Mouse (Mus musculus): ENCODE data around the gene Emg1. TPM values are rescaled to one million over a fixed set of nuclear protein-coding genes. Genes with fewer than 3 reads are reported as not detected.
"Not testable (repeated sequence)": the region's sequence is repeated elsewhere in the genome, so short reads cannot be mapped to it uniquely, and the experiment has no call there.

The Emg1 gene
- polyA plus RNA-seq, 1 experiment from 2014 or later: 96.6 TPM

DNA sequence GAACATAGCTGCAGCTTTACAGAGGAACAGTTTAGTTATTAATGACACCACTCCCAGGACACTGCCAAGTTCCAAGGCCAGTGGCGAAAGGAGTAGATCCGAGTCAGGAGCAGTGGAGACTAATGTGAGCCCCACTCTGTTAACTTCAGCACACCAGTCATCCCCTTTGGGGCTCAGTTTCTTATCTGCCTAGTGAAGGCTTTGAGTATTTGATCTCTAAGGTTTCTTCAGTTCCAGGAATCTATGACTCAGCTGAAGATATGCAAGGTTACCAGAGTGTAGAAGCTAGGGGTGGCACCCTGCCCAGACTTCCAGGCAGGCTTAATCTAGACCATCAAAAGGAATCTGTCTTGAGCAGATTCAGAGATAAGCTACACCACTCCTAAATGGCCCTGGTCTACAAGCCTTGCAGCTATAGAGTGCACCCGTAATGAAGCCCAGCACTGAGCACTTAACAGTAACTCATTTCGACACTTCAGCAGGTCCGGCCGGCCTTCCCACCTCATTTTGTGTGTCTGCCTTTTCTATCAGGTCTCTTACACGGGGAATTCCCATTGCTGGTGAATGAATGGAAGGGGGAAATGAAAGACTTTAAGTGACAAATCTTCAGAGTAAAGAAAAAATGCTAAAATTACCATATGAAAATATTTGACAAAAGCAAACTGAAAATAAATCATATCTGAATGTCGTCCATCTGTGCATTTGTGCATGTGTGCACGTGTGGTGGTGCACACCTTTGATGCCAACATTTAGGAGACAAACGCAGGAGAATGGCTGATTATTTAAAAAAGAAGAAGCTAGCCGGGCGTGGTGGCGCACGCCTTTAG is 28.2 kb downstream of the Emg1 start:
- Histone ChIP-seq H3K4me3 (ENCODE audit: low read depth, low read length) (no peak overlapping the region), H3K4me2 (replicated peaks; ENCODE audit: low read depth) (peak overlapping the region; percentile 3; the same call in 1 of the 2 replicates), H3K27ac (ENCODE audit: low read depth, low read length) (peak overlapping the region; percentile 60), H3K36me3 (ENCODE audit: control insufficient read depth, insufficient read depth) (no peaks in the 10 kb centered on the region; the same call in 1 of the 2 replicates), H3K9ac (ENCODE audit: low read depth, low read length) (no peak overlapping the region), H3K9me3 (ENCODE audit: control insufficient read depth) (no peaks in the 10 kb centered on the region), H3K4me1 (replicated peaks; ENCODE audit: control insufficient read depth, insufficient read depth, low read length) (peaks cover 6% of the 10 kb centered on the region; the same call in 1 of the 2 replicates), H3K27me3 (replicated peaks; ENCODE audit: control insufficient read depth, insufficient read depth, low read length) (no peaks in the 10 kb centered on the region)
- no peak for TF ChIP-seq CTCF (IDR thresholded peaks at IDR 0.05; ENCODE audit: low read depth)
- ATAC-seq: peak; percentile 49
- WGBS: 60% methylated on average over 14 of the region's 14 CpGs

DNA sequence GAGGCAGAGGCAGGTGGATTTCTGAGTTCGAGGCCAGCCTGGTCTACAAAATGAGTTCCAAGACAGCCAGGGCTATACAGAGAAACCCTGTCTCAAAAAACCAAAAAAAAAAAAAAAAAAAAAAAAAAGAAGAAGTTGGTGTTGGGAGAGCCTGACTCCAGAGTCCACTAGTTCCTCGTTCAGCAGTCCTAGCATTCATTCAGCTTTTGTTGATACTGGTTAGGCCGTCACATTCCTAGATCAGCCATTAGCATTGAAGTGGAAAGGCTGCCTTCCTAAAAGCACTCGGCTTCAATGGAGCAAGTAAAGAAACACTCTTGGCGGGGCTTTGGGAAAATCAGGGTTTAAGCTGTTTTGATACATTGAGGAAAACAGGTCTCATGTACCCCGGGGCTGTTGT is 29.7 kb downstream of the Emg1 start:
- not testable (repeated sequence) for H3K9ac ChIP-seq (ENCODE audit: low read depth, low read length); H3K4me2 ChIP-seq (replicated peaks; ENCODE audit: low read depth); H3K27me3 ChIP-seq (replicated peaks; ENCODE audit: control insufficient read depth, insufficient read depth, low read length); ATAC-seq; H3K4me3 ChIP-seq (ENCODE audit: low read depth, low read length); H3K4me1 ChIP-seq (replicated peaks; ENCODE audit: control insufficient read depth, insufficient read depth, low read length); H3K27ac ChIP-seq (ENCODE audit: low read depth, low read length); H3K9me3 ChIP-seq (ENCODE audit: control insufficient read depth); H3K36me3 ChIP-seq (ENCODE audit: control insufficient read depth, insufficient read depth)
- 63% methylated on average over 6 of the region's 6 CpGs for WGBS

DNA sequence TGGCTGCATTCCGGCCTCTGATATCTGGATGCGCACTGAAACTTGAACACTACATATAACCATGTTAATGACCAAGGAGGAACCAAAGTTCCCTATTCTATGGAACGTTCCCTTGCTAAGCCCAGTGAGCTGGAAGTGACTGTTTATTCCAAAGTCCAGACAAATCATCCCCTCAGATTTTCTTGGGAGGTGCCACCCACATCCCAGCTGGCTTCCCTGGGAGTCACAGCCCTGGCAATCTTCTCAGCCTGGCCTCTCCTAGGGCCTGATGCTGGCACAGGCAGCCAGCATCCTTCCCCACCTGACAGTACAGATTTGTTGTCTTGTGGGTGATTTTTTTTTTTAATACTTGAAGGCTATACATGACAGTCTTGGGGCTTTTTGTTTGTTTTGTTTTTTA is 32.5 kb downstream of the Emg1 start:
- Histone ChIP-seq H3K4me2 (replicated peaks; ENCODE audit: low read depth) (peak overlapping the region; percentile 13; the same call in 1 of the 2 replicates), H3K9ac (ENCODE audit: low read depth, low read length) (no peak overlapping the region), H3K36me3 (ENCODE audit: control insufficient read depth, insufficient read depth) (peaks cover 4% of the 10 kb centered on the region; the same call in 1 of the 2 replicates), H3K4me1 (replicated peaks; ENCODE audit: control insufficient read depth, insufficient read depth, low read length) (peaks cover 6% of the 10 kb centered on the region; the same call in 1 of the 2 replicates), H3K27ac (ENCODE audit: low read depth, low read length) (peak overlapping the region; percentile 75), H3K9me3 (ENCODE audit: control insufficient read depth) (no peaks in the 10 kb centered on the region), H3K4me3 (ENCODE audit: low read depth, low read length) (no peak overlapping the region), H3K27me3 (replicated peaks; ENCODE audit: control insufficient read depth, insufficient read depth, low read length) (no peaks in the 10 kb centered on the region)
- ATAC-seq: peak; percentile 63
- WGBS: 49% methylated on average over 3 of the region's 3 CpGs
- no peak for TF ChIP-seq CTCF (IDR thresholded peaks at IDR 0.05; ENCODE audit: low read depth)

DNA sequence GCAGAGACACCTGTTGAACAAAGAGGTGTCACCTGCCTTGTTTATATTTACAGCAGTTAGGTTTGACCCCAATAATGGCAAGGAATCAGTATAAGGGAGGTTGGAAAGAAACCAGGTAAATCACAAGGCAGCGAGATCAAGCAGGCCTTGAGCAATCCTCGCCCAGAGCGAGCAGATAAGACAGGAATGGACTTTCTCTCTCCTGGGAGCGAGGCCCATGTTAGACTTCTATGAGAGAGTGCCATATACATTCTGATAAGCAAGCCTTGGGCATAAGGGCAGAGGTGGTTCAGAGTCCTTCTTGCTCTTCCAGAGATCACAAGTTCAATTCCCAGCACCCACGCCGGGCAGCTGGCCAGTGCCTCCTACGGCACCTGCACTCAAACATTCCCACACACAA is 33.2 kb downstream of the Emg1 start:
- Histone ChIP-seq H3K4me2 (replicated peaks; ENCODE audit: low read depth) (0 out of 2 replicates have a peak overlapping the region, but pooled peaks have one; percentile 13), H3K27me3 (replicated peaks; ENCODE audit: control insufficient read depth, insufficient read depth, low read length) (no peaks in the 10 kb centered on the region), H3K4me1 (replicated peaks; ENCODE audit: control insufficient read depth, insufficient read depth, low read length) (peaks cover 6% of the 10 kb centered on the region; the same call in 1 of the 2 replicates), H3K9ac (ENCODE audit: low read depth, low read length) (0 out of 2 replicates have a peak overlapping the region, but pooled peaks have one; percentile 4), H3K36me3 (ENCODE audit: control insufficient read depth, insufficient read depth) (peaks cover 10% of the 10 kb centered on the region; the same call in 1 of the 2 replicates), H3K27ac (ENCODE audit: low read depth, low read length) (peak overlapping the region; percentile 75), H3K4me3 (ENCODE audit: low read depth, low read length) (no peak overlapping the region), H3K9me3 (ENCODE audit: control insufficient read depth) (no peaks in the 10 kb centered on the region)
- TF ChIP-seq CTCF (IDR thresholded peaks at IDR 0.05; ENCODE audit: low read depth): no peak
- ATAC-seq: peak; percentile 86
- WGBS: 52% methylated on average over 7 of the region's 7 CpGs

DNA sequence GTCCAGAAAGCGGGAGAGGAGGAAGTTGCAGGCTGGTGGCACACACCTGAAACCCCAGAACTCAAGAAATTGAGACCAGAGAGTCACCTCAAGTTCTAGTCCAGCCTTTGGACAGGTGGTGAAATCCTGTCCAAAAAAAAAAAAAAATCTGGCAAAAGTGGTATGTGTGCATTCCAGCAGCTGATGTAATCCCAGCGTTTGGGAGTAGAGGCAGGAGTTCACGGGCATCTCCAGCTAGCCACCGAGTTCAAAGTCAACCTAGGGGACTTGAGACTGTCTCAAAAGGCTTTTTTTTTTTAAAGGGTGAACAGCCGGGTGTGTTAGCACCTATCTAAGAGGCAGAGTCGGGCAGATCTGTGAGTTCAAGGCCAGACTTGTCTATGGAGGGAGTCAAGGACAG is 35.8 kb downstream of the Emg1 start:
- H3K9ac ChIP-seq (ENCODE audit: low read depth, low read length): no peak overlapping the region
- peaks cover 6% of the 10 kb centered on the region; the same call in 1 of the 2 replicates for H3K4me1 ChIP-seq (replicated peaks; ENCODE audit: control insufficient read depth, insufficient read depth, low read length)
- H3K4me3 ChIP-seq (ENCODE audit: low read depth, low read length): no peak overlapping the region
- no peak overlapping the region for H3K4me2 ChIP-seq (replicated peaks; ENCODE audit: low read depth)
- 50% methylated on average over 6 of the region's 6 CpGs for WGBS
- H3K27ac ChIP-seq (ENCODE audit: low read depth, low read length): peak overlapping the region; percentile 35; the same call in 1 of the 2 replicates
- peaks cover 10% of the 10 kb centered on the region; the same call in 1 of the 2 replicates for H3K36me3 ChIP-seq (ENCODE audit: control insufficient read depth, insufficient read depth)
- no peak for ATAC-seq
- no peaks in the 10 kb centered on the region for H3K27me3 ChIP-seq (replicated peaks; ENCODE audit: control insufficient read depth, insufficient read depth, low read length)
- no peaks in the 10 kb centered on the region for H3K9me3 ChIP-seq (ENCODE audit: control insufficient read depth)
- TF ChIP-seq CTCF (IDR thresholded peaks at IDR 0.05; ENCODE audit: low read depth): no peak

DNA sequence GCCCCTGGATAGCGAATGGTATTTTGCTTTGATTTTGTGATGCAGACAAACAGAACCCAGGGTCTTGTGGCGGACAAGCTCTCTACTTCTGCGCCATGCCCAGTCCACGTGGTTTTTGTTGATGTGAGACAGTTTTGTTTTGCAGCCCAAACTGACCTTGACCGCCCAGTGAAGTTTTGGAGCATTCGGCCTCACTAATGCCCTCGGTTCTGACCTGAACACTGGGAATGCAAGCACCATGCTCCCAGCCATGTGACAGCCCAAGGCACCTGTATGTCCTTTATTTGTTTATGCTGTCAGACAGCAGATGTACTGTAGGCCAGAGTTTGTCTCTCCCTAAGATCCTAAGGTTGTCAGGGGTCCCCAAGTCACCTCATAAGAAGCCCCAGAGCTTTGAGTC is 37.4 kb downstream of the Emg1 start:
- H3K4me2 ChIP-seq (replicated peaks; ENCODE audit: low read depth): no peak overlapping the region
- no peaks in the 10 kb centered on the region for H3K9me3 ChIP-seq (ENCODE audit: control insufficient read depth)
- WGBS: 92% methylated on average over 7 of the region's 7 CpGs
- no peak for ATAC-seq
- peaks cover 6% of the 10 kb centered on the region; the same call in 1 of the 2 replicates for H3K4me1 ChIP-seq (replicated peaks; ENCODE audit: control insufficient read depth, insufficient read depth, low read length)
- H3K36me3 ChIP-seq (ENCODE audit: control insufficient read depth, insufficient read depth): peaks cover 10% of the 10 kb centered on the region; the same call in 1 of the 2 replicates
- no peak overlapping the region for H3K27ac ChIP-seq (ENCODE audit: low read depth, low read length)
- no peak overlapping the region for H3K9ac ChIP-seq (ENCODE audit: low read depth, low read length)
- no peaks in the 10 kb centered on the region for H3K27me3 ChIP-seq (replicated peaks; ENCODE audit: control insufficient read depth, insufficient read depth, low read length)
- no peak overlapping the region for H3K4me3 ChIP-seq (ENCODE audit: low read depth, low read length)
- no peak for TF ChIP-seq CTCF (IDR thresholded peaks at IDR 0.05; ENCODE audit: low read depth)

Data from intestine, postnatal 0 days (tissue).